Mouse (Mus musculus) embryo, embryonic 10.5 days (tissue): ENCODE measurements at regions not wholly inside any gene's neighbourhood (a gene's known extent, or its start where the extent isn't known, plus 50 kb on each side); places are given as distances from the start of the nearest gene placed in this dataset.

Experiments
- DNase-seq: peaks from one replicate; pipeline ENCODE4 v3.0.0-alpha.2; 2015; ENCODE audit warnings: low spot score

DNA sequence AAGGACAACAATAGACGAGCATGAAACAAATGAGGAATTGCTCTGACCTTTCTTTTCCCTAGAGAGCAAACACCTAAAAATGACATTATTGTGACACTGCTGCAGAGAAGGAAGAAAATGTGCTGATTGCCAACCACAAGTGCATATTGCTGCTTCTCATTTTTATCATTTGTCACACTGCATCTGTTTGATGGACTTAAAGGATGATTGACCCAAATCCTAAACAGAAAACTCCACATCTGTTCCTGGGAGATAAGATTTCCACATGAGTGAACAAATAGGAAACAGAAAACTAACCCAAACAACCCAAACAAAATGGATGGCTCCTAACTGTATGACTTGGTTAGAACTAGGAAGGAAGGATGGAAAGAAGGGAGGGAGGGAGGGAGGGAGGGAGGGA, 118.5 kb downstream of the Ccdc50 start:
- no peak for DNase-seq

DNA sequence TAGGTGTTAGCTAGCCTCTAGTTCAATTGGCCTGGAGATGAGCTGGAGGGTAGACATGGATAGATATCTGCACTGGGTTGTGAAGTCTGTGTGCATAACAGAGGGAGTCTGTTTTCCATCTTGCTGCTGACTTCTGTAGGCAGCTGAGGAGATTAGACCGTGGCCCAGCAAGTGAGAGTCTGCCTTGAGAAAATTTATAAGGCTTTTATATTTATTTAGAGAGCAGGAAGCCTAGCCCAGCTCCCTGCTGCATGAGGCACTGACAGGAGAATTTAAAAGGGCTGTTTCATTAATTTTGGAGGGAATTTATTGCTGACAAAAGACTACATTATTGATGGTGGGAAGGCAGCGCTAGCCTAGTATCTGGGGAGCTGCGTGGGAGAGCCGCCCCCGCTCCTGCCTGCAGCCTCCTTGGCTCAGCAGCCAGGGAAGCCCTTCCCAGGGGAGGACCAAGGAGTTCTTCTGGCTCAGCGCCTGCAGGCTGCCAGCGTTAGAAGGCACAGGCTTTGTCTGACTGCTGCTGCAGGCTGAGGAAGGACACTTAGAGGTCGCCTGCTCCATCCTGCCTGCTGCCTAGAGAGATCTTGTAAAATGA, 135.0 kb downstream of the Ccdc50 start:
- DNase-seq = peak; percentile 41

DNA sequence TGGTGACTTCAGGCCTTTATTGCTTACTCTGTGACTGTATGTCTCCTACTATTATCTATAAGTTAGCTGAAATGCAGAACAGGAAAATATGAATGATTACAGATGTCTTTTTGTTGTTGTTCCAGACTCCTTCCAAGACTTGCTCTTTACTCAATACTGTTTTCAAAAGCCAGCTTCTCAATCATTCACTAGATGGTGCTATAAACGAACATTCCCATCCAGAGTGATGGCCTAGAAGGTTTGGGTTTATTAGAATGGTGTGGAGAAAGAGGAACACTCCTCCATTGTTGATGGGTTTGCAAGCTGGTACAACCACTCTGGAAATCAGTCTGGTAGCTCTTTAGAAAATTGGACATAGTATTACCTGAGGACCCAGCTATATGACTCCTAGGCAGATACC, 138.0 kb downstream of the Ccdc50 start:
- peak; percentile 2 for DNase-seq

DNA sequence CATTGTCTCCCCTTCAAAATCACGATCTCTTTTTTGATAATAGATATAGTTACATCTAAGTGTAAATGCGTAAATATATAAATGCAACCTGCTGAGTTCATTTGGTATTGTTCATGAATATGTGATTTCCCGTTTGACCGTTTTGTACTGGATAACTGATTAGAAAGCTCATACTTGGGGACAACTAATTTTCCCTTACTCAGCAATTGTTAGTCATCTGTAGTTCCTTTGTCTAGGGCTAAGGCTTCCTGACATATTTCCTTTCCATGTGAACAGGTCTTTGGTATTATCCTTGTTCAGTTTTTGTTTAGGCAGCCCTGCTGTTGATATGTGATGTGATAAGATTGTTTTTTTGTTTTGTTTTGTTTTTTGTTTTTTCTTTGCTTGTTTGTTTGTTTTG, 142.0 kb downstream of the Ccdc50 start:
- no peak for DNase-seq
